Mouse (Mus musculus) c-Kit-positive CD71-positive TER-119-positive erythroid progenitor cells, embryonic 14.5 days (primary cell): Measurements from ENCODE around the gene Tnf.

Experiments
- DNase-seq: peaks from one replicate; pipeline ENCODE4 v3.0.0-alpha.2; 2013; ENCODE audit warnings: low spot score

Gene Tnf

DNA sequence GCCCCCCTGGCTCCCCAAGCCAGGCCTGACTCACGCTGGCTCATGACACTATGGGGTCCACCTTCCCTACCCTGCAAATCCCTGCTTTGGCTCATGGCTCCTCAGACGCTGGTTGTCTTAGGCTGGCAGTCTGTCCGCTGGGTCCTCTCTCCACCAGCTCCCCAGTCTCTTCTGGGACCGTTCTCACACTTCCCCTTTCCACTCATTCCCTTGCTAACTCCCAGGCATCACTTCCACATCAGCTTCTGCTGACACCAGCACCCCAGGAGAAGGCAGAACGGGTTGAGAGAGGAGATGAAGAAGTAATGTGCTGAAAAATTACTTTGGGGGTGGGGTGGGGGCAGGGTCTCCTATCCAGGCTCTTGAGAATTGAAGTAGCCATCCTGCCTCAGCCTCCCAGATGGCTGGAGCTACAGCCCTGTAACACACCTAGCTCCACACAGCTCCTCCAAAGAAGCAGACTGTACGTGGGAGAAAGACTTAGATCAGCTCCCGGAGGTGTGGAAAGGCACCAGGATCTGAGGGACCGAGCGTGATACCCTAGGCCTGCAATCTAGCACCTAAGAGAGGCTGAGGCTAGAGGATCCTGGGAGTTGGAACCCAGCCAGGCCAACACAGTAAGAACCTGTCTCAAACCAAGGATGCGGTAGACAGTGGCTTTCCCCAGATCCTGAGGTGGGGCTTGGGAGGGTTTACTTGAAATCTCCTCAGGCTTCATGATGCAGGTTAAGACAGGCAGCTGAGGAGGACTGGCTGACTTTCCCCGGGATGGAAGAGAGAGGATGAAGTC, 29.2 kb downstream of the Tnf start:
- DNase-seq, result no peak

- peak; percentile 70 for DNase-seq
These were observed 33.1 kb downstream of the Tnf start for GRCm38 (mm10) chr17:35168541-35169207.

GRCm38 (mm10) chr17:35167794-35168193, 34.0 kb downstream of the Tnf start:
- DNase-seq, result no peak

- DNase-seq, result peak; percentile 80
These were observed 35.3 kb downstream of the Tnf start for GRCm38 (mm10) chr17:35166352-35167035.

DNA sequence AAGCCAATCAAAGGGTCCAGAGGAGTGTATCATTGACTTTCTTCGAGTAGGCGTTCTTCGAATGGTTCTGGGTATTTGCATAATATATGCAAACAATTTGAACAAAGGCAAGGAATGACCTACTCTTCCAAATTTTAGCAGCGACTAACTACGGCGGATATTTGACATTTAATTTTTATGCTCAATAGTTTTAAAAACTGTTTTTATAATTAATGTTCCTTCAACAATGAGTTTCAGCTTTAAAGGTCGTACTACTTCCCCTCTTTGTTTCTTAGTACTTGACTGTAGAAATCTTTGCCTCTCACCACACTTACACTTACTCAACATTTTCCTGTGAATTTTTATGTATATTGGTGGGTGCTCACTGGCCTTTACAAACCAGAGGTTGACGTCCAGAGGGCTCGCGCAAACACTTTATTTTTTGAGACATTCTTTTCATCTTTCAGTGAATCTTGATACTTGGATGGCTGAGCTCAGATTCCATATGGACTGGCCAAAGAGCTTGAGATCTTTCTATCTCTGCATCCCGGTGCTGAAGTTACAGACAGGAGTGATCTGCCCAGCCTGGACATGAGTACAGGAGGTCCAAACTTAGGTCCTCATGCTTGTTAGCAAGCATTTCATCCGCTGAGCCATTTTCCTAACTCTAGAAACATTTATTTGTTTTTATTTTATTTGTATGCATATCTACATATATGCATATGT, 36.2 kb downstream of the Tnf start:
- DNase-seq, result no peak

- peak; percentile 96 for DNase-seq
These were observed 37.0 kb downstream of the Tnf start, which contains the start of gene Prrc2a for GRCm38 (mm10) chr17:35164568-35165450. TSS of gene Prrc2a (minus strand) at chr17:35164897.

DNA sequence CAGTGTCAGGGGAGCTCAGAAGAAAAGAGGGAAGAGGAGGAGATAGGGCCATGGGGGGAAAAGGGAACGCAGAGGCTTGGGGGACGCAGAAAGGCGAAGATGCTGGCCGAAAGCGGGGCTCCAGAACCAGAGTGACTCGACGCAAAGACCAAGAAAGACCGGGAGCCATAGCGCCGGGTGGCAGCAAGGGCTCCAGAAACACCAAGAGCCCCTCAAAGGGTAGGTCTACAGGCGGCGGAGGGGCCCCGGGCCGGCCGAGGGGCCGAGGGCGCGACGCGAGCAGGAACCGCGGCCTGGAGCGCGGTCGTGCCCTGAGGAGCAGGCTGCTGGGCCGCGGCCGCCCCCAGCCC, 37.6 kb downstream of the Tnf start:
- DNase-seq, result no peak

- DNase-seq, result no peak
These were observed 38.3 kb downstream of the Tnf start for GRCm38 (mm10) chr17:35163326-35164081.

GRCm38 (mm10) chr17:35162730-35163129, 39.1 kb downstream of the Tnf start:
- DNase-seq, result no peak

GRCm38 (mm10) chr17:35162121-35162520, 39.7 kb downstream of the Tnf start:
- DNase-seq, result no peak

GRCm38 (mm10) chr17:35161421-35161820, 40.4 kb downstream of the Tnf start:
- DNase-seq, result no peak

DNA sequence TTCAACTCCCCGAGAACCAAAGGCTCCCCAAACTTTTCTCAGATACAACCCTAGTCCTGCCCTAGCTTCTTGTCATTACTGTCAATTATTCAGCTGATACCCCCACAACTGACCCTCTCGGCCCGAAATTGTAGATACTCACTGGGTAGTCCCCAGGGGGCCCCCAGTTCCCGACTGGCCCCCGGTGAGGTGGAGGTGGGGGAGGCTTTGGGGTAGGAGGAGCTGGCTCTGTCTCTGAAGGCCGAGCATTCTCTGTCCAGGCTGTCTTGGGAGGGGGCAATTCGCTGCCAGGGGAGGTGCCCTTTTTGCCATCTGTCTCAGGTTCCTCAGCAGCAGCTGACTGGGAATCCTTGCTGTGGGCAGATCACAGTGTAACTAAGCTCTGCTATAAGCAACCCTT, 42.2 kb downstream of the Tnf start:
- DNase-seq, result no peak

GRCm38 (mm10) chr17:35158850-35159593, 42.8 kb downstream of the Tnf start:
- DNase-seq, result no peak

DNA sequence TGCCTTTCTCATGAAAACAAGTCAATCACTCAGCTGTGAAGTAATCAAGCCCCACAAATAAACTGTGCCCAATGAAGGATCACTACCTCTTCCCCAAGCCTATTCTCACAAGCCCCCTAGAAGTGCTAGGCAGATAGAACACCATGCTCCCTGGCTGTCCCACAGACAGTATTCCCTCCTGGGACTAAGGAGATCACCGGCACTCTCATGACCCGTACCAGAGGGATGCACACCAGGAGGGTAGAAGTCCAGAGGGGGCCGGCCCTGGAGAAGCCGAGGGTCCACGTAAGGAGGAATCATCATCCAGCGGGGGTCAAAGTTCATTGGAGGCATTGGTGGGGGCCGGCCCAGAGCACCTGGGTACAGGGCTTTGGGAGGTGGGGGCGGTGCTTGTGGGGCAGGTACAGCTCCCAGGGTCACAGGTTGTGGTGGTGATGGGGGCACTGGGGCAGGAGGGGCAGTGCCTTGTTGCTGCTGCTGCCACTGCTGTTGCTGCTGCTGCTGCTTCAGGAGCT, 44.1 kb downstream of the Tnf start:
- no peak for DNase-seq

DNA sequence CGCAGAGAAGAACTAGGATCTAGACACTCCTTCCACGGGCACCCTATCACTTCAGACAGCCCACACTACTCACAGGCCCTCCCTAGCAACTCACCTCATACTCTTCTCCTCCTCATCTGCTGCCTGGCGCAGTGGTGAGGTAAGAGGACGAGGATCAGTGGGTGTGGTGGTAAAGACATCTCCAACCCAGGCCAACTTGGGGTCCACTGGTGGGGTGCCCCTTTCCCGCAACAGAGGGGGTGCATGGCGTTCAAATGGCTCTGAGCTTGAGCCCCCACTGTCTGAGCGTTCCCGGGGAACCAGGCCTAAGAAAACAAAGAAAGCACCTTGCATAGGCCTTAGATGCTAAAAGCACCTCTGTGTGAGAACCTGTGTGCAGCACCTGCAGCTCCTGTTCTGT, 44.6 kb downstream of the Tnf start:
- no peak for DNase-seq

GRCm38 (mm10) chr17:35156461-35157200, 45.2 kb downstream of the Tnf start:
- DNase-seq, result no peak

GRCm38 (mm10) chr17:35155451-35155850, 46.4 kb downstream of the Tnf start:
- DNase-seq, result no peak

GRCm38 (mm10) chr17:35154616-35155015, 47.2 kb downstream of the Tnf start:
- no peak for DNase-seq

GRCm38 (mm10) chr17:35153931-35154330, 47.9 kb downstream of the Tnf start:
- DNase-seq, result no peak
